Mouse (Mus musculus) limb, embryonic 15.5 days (tissue): ENCODE measurements around the gene T2. TPM values are rescaled to one million over a fixed set of nuclear protein-coding genes. Genes with fewer than 3 reads are reported as not detected.

Source experiments
- ATAC-seq: fragments of 200-750 bp; cut with Nextera tagmentation; 2 replicates; pipeline ENCODE4 v1.8.0; 2017; ENCODE audit warnings: low read depth, moderate TSS enrichment; ENCODE audit not compliant: insufficient number of reproducible peaks, low FRiP score, low TSS enrichment
- H3K27ac ChIP-seq: fragments of 300-500 bp; sonication (generic); 2 replicates; pipeline ENCODE4 v1.5.1; 2015; ENCODE audit warnings: moderate library complexity, mild to moderate bottlenecking, inconsistent platforms
- H3K27me3 ChIP-seq: fragments of 300-500 bp; sonication (generic); 2 replicates; pipeline ENCODE4 v1.6.1; 2015; ENCODE audit warnings: inconsistent platforms
- H3K36me3 ChIP-seq: fragments of 300-500 bp; sonication (generic); 2 replicates; pipeline ENCODE4 v1.6.1; 2015; ENCODE audit warnings: inconsistent platforms
- H3K4me1 ChIP-seq: fragments of 300-500 bp; sonication (generic); 2 replicates; pipeline ENCODE4 v1.6.1; 2015; ENCODE audit warnings: inconsistent platforms
- H3K4me2 ChIP-seq: fragments of 300-500 bp; sonication (generic); 2 replicates; pipeline ENCODE4 v1.6.1; 2015; ENCODE audit warnings: mild to moderate bottlenecking, inconsistent platforms
- H3K4me3 ChIP-seq: fragments of 300-500 bp; sonication (generic); 2 replicates; pipeline ENCODE4 v1.5.1; 2015; ENCODE audit warnings: mild to moderate bottlenecking, inconsistent platforms
- H3K9ac ChIP-seq: fragments of 300-500 bp; sonication (generic); 2 replicates; pipeline ENCODE4 v1.6.1; 2015; ENCODE audit warnings: inconsistent platforms
- H3K9me3 ChIP-seq: fragments of 300-500 bp; sonication (generic); 2 replicates; pipeline ENCODE4 v1.6.1; 2016; ENCODE audit warnings: inconsistent platforms
- WGBS: fragments of 180-500 bp; shearing (Covaris S2); methylation state at CpG from one replicate; pipeline ENCODE4 v1.1.7; 2015; 5-methylcytosine and 5-hydroxymethylcytosine counted together
- polyA plus RNA-seq: library from polyadenylated mRNA; unstranded; fragments of >200 nt; fragmentation: Nextera tagmentation; extraction: Ambion mirVana; gene quantifications from 2 replicates; pipeline ENCODE4 v1.2.1, GENCODE M21; 2015

T2 gene
- polyA plus RNA-seq, 1 experiment from 2014 or later, result 0.58 TPM

- Histone ChIP-seq H3K4me2 (no peak overlapping the region), H3K4me3 (no peak overlapping the region), H3K4me1 (no peaks in the 10 kb centered on the region), H3K9ac (no peak overlapping the region), H3K9me3 (no peaks in the 10 kb centered on the region), H3K36me3 (no peaks in the 10 kb centered on the region), H3K27ac (no peak overlapping the region), H3K27me3 (peaks cover 31% of the 10 kb centered on the region)
- WGBS, result 24% methylated on average over 9 of the region's 9 CpGs
- ATAC-seq, result no peak
Measured at GRCm38 (mm10) chr17:8463482-8464128, 107.8 kb downstream of the T2 start.

- H3K27me3 ChIP-seq, result peaks cover 49% of the 10 kb centered on the region
- WGBS, result 85% methylated on average over 3 of the region's 3 CpGs
Measured at GRCm38 (mm10) chr17:8467771-8468170, 112.0 kb downstream of the T2 start.

GRCm38 (mm10) chr17:8468716-8469344, 113.0 kb downstream of the T2 start:
- no peak; the same call in 1 of the 2 replicates for ATAC-seq
- H3K36me3 ChIP-seq, result no peaks in the 10 kb centered on the region
- H3K27me3 ChIP-seq, result peaks cover 55% of the 10 kb centered on the region
- WGBS, result 15% methylated on average over 19 of the region's 19 CpGs
- H3K4me3 ChIP-seq, result no peak overlapping the region
- no peaks in the 10 kb centered on the region for H3K9me3 ChIP-seq
- H3K4me1 ChIP-seq, result no peaks in the 10 kb centered on the region
- no peak overlapping the region for H3K9ac ChIP-seq
- H3K27ac ChIP-seq, result no peak overlapping the region
- no peak overlapping the region for H3K4me2 ChIP-seq

More at GRCm38 (mm10) chr17:8467771-8468170, 112.0 kb downstream of the T2 start:
- no peak overlapping the region for H3K9ac ChIP-seq
- ATAC-seq, result no peak
- H3K4me2 ChIP-seq, result no peak overlapping the region
- H3K4me3 ChIP-seq, result no peak overlapping the region
- no peak overlapping the region for H3K27ac ChIP-seq
- H3K9me3 ChIP-seq, result no peaks in the 10 kb centered on the region
- H3K4me1 ChIP-seq, result no peaks in the 10 kb centered on the region
- no peaks in the 10 kb centered on the region for H3K36me3 ChIP-seq

Other genes starting within 250 kb of the T2 start
- not detected in 2 replicates for gene Gm49673, start 208.2 kb upstream of the T2 start, polyA plus RNA-seq
- 25.5 and 25.9 TPM in 2 replicates for gene Rnaset2a, start 207.9 kb upstream of the T2 start, polyA plus RNA-seq
- gene Fgfr1op, start 190.5 kb upstream of the T2 start, polyA plus RNA-seq, result 27.5 and 28.7 TPM in 2 replicates
- not detected in 2 replicates for gene Ccr6, start 119.9 kb upstream of the T2 start, polyA plus RNA-seq
- 156 and 164 TPM in 2 replicates for gene Mpc1, start 73.1 kb upstream of the T2 start, polyA plus RNA-seq
- 69.3 and 71.1 TPM in 2 replicates for gene Sft2d1, start 44.9 kb upstream of the T2 start, polyA plus RNA-seq
- 0.09 and 0.24 TPM in 2 replicates for gene Prr18, start 18.5 kb upstream of the T2 start, polyA plus RNA-seq
- 0.52 and 0.70 TPM in 2 replicates for gene T, start 78.4 kb downstream of the T2 start, polyA plus RNA-seq
- gene Pde10a, start 169.4 kb downstream of the T2 start, polyA plus RNA-seq, result 1.8 and 3.1 TPM in 2 replicates
- gene Gm17087, start 211.0 kb downstream of the T2 start, polyA plus RNA-seq, result 0.16 TPM in 1 of 2 replicates, not detected in the other